Mouse (Mus musculus): ENCODE measurements around the gene Dirc2. TPM values are rescaled to one million over a fixed set of nuclear protein-coding genes. Genes with fewer than 3 reads are reported as not detected.

The Dirc2 gene
- total and polyA plus RNA-seq, 3 experiments = 21.3 to 41.0 (median 27.5) TPM

DNA sequence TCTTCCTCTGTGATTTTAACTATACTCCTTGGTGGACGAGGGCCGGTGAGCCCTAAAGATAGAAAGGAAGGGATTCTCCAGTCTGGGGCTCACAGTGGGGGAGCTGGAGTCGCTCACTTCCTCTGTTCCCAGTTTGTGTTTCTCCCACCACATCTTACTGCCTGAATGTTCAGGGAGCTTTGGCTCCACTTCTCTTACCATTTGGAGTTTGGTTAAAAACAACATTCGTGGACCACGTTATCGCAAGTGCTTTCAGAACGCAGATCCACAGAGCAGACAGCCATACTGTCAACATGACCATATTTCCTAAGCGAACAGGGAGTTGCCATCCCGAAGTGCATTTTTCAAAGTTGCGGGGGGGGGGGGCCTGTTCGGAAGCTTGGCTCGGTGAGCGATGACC, 84.1 kb downstream of the Dirc2 start:
- DNase-seq = no peak

GRCm38 (mm10) chr16:35681327-35682108, 87.6 kb downstream of the Dirc2 start:
- DNase-seq = no peak

- DNase-seq = no peak
These were observed 90.7 kb downstream of the Dirc2 start for GRCm38 (mm10) chr16:35678476-35678875.

DNA sequence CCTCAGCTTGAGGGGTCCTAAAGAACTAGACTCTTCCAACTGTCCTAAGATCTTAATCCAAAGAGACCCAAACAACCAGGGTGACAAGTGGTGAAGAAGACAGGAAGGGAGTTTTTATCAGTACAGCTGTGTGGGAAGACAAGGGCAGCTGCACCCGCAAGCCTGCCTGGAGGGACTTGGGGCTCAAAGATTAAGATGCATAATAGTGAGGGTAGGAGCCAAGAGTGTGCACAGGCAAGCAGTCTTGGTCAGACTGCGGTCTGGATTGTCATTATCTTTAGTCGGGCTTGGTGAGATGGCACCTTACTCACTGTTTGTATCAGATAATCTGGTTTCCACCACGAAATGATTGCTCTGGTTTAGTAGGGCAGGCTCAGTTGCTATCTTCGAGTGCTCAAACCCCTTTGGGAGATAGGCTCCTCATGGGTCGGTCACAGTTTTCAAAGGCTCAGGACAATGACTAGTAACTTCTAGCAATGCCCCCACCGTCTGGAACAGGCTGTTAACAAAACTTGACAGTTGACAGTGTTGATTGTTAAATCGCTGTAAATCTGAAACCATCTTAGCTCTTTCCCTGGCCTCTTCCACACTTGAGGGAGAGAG, 91.5 kb downstream of the Dirc2 start:
- no peak for DNase-seq

DNA sequence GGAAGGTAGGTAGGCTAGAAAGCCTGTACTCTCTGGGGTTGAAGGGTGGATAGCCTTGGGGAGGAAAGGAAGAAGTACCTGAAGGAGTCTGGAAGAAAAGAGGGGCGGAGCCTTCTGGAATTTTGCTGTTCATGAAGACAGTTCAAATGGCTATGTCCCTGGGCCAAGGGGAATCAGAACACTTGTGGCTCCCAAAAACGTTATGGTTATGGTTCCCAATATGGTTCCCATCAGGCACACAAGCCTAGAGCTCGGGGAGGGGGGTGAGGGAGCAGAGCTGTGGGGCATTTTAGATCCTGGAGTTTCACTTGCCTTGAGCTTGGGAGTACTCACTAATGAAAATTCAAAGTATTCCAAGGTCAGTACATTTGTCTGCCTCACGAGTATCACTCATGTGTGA, 104.3 kb downstream of the Dirc2 start:
- DNase-seq = no peak

DNA sequence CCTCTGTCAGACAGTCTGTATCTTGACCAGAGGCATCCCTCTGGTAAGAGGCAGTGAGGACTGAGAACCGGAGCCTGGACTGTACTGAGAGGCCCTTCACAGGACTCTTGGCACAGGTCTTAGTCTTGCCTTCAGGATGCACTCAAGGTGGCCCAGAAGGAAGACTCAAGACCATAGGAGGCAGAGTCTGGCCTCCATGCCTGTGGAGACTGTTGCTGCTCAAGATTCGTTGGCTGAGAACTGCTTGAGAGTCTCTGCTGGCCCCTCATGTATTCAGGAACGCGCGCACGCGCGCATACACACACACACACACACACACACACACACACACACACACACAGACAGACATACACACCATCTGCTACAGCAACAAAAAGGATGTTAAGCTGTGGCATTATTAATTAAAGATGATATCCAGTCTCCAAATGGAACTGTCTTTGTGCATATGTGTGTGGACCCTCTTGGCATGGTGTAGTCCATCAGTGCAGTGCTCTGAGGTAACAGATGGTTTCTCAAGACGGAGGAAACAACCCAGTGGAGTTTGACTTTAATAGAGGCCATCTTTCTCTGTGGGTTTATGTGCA, 105.2 kb downstream of the Dirc2 start:
- no peak for DNase-seq

DNA sequence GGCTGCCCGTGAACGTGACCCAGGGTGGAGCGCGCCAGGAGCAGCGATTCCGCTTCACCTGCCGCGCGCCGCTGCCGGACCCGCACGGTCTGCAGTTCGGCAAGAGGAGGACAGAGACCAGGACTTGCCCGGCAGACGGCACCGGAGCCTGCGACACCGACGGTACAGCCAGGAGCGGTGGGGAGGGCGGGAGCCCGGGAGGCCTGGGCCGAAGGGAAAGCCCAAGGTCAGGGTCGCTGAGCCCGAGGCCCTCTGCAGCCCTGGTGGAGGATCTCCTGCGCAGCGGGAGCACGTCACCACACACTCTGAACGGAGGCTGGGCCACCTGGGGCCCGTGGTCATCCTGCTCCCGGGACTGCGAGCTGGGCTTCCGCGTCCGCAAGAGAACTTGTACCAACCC, 108.9 kb downstream of the Dirc2 start:
- DNase-seq = peak; percentile 54

- no peak for DNase-seq
These were observed 115.2 kb downstream of the Dirc2 start for GRCm38 (mm10) chr16:35653951-35654350.

DNA sequence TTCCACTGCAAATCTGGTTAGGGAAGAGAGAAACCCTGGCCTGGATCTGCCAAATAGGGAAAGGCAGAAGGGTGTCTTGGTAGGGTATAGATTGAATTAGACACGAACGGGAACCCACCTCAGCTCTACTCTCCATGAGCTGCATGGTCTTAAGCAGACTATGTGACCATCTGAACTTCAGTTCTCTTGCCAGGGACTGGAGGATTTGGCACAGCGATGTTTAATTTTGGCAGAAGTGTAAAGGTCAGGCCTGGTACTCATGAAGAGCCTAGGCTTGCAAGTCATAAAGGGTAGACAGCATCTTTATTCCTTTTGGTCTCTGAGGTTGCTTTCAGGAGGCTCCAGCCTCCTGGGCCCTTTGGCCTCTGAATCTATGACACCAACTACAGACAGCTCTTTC, 116.5 kb downstream of the Dirc2 start:
- DNase-seq = peak; percentile 67

DNA sequence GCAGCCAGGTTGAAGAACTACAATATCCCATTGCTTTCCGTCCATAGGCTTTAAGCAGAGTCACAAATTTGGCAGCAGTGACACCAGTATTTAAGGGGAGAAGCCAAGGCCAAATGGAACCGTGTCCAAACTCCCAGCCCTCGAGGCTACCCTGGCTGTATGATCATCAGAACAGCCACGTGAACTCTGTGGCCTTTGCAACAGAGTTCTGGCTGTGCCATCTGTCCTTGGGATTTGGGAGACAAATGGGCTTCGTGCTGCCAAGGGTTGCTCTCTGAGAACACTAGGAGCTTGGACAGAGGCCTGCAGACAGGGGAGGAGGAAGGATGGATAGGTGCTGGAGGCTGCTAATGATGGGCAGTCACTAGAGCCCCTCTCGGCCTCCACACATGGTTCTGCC, 117.0 kb downstream of the Dirc2 start:
- DNase-seq = peak; percentile 93

DNA sequence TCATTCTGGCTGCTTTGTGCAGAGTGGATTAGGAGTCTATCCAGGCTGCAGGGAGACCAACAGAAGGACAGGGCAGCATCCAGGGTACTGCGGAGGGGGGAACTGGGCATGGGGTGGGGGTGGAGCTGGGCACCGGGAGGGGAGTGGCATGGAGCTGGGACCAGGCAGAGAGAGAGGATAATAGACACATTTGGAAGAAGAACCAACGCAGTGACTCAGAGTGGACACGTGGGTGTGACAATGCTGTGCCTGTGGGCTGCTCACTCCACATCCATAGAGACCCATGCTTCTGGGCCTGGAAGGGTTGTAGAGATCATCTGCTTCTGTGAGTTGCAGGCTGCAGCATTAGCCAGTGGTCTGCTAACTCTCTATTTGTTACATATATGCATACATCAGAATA, 120.3 kb downstream of the Dirc2 start:
- DNase-seq = no peak

Other genes with a start within 250 kb of the Dirc2 start
- 1 to 10 TPM; 1.5 to 8.3 TPM for gene Sema5b, start 228.2 kb downstream of the Dirc2 start, total RNA-seq (2021)
- gene Sema5b, start 228.2 kb downstream of the Dirc2 start, polyA plus RNA-seq (2012; rRNA removed) = 48.9 and 89.9 TPM in 2 replicates
- gene Hspbap1, start 1.0 kb upstream of the Dirc2 start, total RNA-seq (2021) = 1 to 10 TPM; 3.5 to 7.0 TPM
- gene Hspbap1, start 1.0 kb upstream of the Dirc2 start, polyA plus RNA-seq (2012; rRNA removed) = 1.8 and 2.3 TPM in 2 replicates
- 10 to 100 TPM; 10.4 to 10.5 TPM for gene Parp14, start 102.2 kb upstream of the Dirc2 start, total RNA-seq (2021)
- 1.9 and 2.3 TPM in 2 replicates for gene Parp14, start 102.2 kb upstream of the Dirc2 start, polyA plus RNA-seq (2012; rRNA removed)
- 10 to 100 TPM; 10.7 to 15.4 TPM for gene Parp9, start 169.1 kb upstream of the Dirc2 start, total RNA-seq (2021)
- 1.8 and 2.1 TPM in 2 replicates for gene Parp9, start 169.1 kb upstream of the Dirc2 start, polyA plus RNA-seq (2012; rRNA removed)
- 10 to 100 TPM in 1 of 2 experiments, 1 to 10 TPM in 1; 7.0 to 10.2 TPM for gene Dtx3l, start 169.8 kb upstream of the Dirc2 start, total RNA-seq (2021)
- 2.8 and 3.0 TPM in 2 replicates for gene Dtx3l, start 169.8 kb upstream of the Dirc2 start, polyA plus RNA-seq (2012; rRNA removed)
- 10 to 100 TPM; 70.3 to 100.0 TPM for gene Kpna1, start 209.4 kb upstream of the Dirc2 start, total RNA-seq (2021)
- 2.5 and 3.8 TPM in 2 replicates for gene Kpna1, start 209.4 kb upstream of the Dirc2 start, polyA plus RNA-seq (2012; rRNA removed)

All from adrenal gland, adult 2 months (tissue).